In the genomic region with DNA sequence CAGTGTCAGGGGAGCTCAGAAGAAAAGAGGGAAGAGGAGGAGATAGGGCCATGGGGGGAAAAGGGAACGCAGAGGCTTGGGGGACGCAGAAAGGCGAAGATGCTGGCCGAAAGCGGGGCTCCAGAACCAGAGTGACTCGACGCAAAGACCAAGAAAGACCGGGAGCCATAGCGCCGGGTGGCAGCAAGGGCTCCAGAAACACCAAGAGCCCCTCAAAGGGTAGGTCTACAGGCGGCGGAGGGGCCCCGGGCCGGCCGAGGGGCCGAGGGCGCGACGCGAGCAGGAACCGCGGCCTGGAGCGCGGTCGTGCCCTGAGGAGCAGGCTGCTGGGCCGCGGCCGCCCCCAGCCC, we compare ENCODE assay signal across 8 mouse cellular contexts. TPM values are rescaled to one million over a fixed set of nuclear protein-coding genes. Genes with fewer than 3 reads are reported as not detected.
DNase-seq lines count a peak whose midpoint lies in the region; ATAC-seq and TF ChIP-seq lines count a peak whose summit lies in the region.

No protein-coding gene starts in this region.

- 0% methylated on average over 14 of the region's 28 CpGs for WGBS in lung, embryonic 15.5 days
- WGBS in limb, embryonic 14.5 days: 0% methylated on average over 9 of the region's 28 CpGs
- WGBS in small intestine, adult 2 months: 2% methylated on average over 28 of the region's 28 CpGs

- H3K4me3 ChIP-seq in lung, embryonic 15.5 days: peak overlapping the region; percentile 90
- H3K4me3 ChIP-seq in embryonic fibroblast, embryonic 13.5 days (ENCODE audit: insufficient read depth, low read length): peak overlapping the region; percentile 100
- H3K4me3 ChIP-seq in limb, embryonic 14.5 days (replicated peaks; ENCODE audit: low read length): peak overlapping the region; percentile 99
- H3K4me3 ChIP-seq in small intestine, adult 2 months (ENCODE audit: low read depth, low read length): peak overlapping the region; percentile 99

- H3K36me3 ChIP-seq in lung, embryonic 15.5 days: peaks cover 28% of the 10 kb centered on the region
- H3K36me3 ChIP-seq in limb, embryonic 14.5 days (ENCODE audit: control insufficient read depth, insufficient read depth, low read length): peaks cover 36% of the 10 kb centered on the region
- peaks cover 30% of the 10 kb centered on the region for H3K36me3 ChIP-seq in small intestine, adult 2 months (ENCODE audit: control insufficient read depth, insufficient read depth, low read length)

- no peak for TF ChIP-seq CTCF in embryonic fibroblast, embryonic 13.5 days (IDR thresholded peaks at IDR 0.05; ENCODE audit: borderline replicate concordance, insufficient read depth, low read length)
- TF ChIP-seq CTCF in small intestine, adult 2 months (IDR thresholded peaks at IDR 0.05; ENCODE audit: extremely low read depth, insufficient read length, insufficient replicate concordance, low read depth, low read length): no peak

- no peak for ATAC-seq in lung, embryonic 15.5 days (ENCODE audit: borderline replicate concordance, extremely low read depth, low FRiP score, low TSS enrichment)
- ATAC-seq in limb, embryonic 14.5 days (ENCODE audit: low FRiP score, low read depth): no peak

- TF ChIP-seq POLR2A in embryonic fibroblast, embryonic 13.5 days (IDR thresholded peaks at IDR 0.05; ENCODE audit: low read depth, low read length): no peak
- TF ChIP-seq POLR2A in limb, embryonic 14.5 days (IDR thresholded peaks at IDR 0.05; ENCODE audit: borderline replicate concordance, extremely low read depth, insufficient read depth, insufficient read length): no peak
- no peak for TF ChIP-seq POLR2A in small intestine, adult 2 months (IDR thresholded peaks at IDR 0.05; ENCODE audit: low read depth, low read length)

- H3K9me3 ChIP-seq in lung, embryonic 15.5 days: no peaks in the 10 kb centered on the region
- no peaks in the 10 kb centered on the region for H3K9me3 ChIP-seq in limb, embryonic 14.5 days (ENCODE audit: control insufficient read depth, low read length)

- peaks cover 29% of the 10 kb centered on the region for H3K4me1 ChIP-seq in lung, embryonic 15.5 days
- H3K4me1 ChIP-seq in embryonic fibroblast, embryonic 13.5 days (ENCODE audit: control insufficient read depth, insufficient read depth, low read length): no peaks in the 10 kb centered on the region
- H3K4me1 ChIP-seq in limb, embryonic 14.5 days (ENCODE audit: control insufficient read depth, insufficient read depth, low read length): peaks cover 14% of the 10 kb centered on the region
- peaks cover 10% of the 10 kb centered on the region; the same call in 1 of the 2 replicates for H3K4me1 ChIP-seq in small intestine, adult 2 months (ENCODE audit: control insufficient read depth, insufficient read depth, insufficient read length, low read length)

- peak overlapping the region; percentile 89 for H3K4me2 ChIP-seq in lung, embryonic 15.5 days
- H3K4me2 ChIP-seq in limb, embryonic 14.5 days (replicated peaks; ENCODE audit: low read depth, low read length, severe bottlenecking): peak overlapping the region; percentile 85

- no peak for DNase-seq in lung, postnatal 14 days
- DNase-seq in limb, embryonic 14.5 days (ENCODE audit: low spot score): no peak
- DNase-seq in layer of hippocampus, postnatal 10 days (ENCODE audit: low spot score in 2 of 2): no peak
- no peak for DNase-seq in ovary, postnatal 10 days (ENCODE audit: low spot score)
- DNase-seq in adrenal gland, postnatal 25 days: no peak

- H3K27ac ChIP-seq in lung, embryonic 15.5 days: peak overlapping the region; percentile 94
- peak overlapping the region; percentile 51 for H3K27ac ChIP-seq in embryonic fibroblast, embryonic 13.5 days (ENCODE audit: insufficient read depth, low read length)
- peak overlapping the region; percentile 93 for H3K27ac ChIP-seq in limb, embryonic 14.5 days (replicated peaks; ENCODE audit: low read depth, low read length)
- peak overlapping the region; percentile 80 for H3K27ac ChIP-seq in small intestine, adult 2 months (ENCODE audit: insufficient read depth, low read depth, low read length)

- peak overlapping the region; percentile 97 for H3K9ac ChIP-seq in lung, embryonic 15.5 days
- H3K9ac ChIP-seq in limb, embryonic 14.5 days (ENCODE audit: low read depth, low read length, severe bottlenecking): peak overlapping the region; percentile 99

- H3K27me3 ChIP-seq in lung, embryonic 15.5 days: no peaks in the 10 kb centered on the region
- H3K27me3 ChIP-seq in limb, embryonic 14.5 days (ENCODE audit: control insufficient read depth, insufficient read depth, low read length): no peaks in the 10 kb centered on the region
- H3K27me3 ChIP-seq in small intestine, adult 2 months (ENCODE audit: control insufficient read depth, insufficient read depth, low read length): no peaks in the 10 kb centered on the region

RNA-seq across cellular contexts. Expression of gene Prrc2a, which starts 0.5 kb away (rescaled TPM):
- polyA plus RNA-seq in lung, embryonic 15.5 days (2015; fragmentation: Nextera tagmentation; extraction: Ambion mirVana): 169 and 179 TPM in 2 replicates
- polyA plus RNA-seq in embryonic fibroblast, embryonic 13.5 days (2011; ENCODE audit: insufficient read length, low read depth, missing spikeins): 174 and 183 TPM in 2 replicates
- polyA plus RNA-seq in limb, embryonic 14.5 days (2012; rRNA removed): 404 and 512 TPM in 2 replicates
- 192 and 196 TPM in 2 replicates for polyA plus RNA-seq in limb, embryonic 14.5 days (2014; fragmentation: Nextera tagmentation; extraction: Ambion mirVana)
- polyA plus RNA-seq in small intestine, adult 2 months (2012; rRNA removed): 177 and 352 TPM in 2 replicates
- 100 to 1,000 TPM; 284 to 322 TPM for total RNA-seq in layer of hippocampus, postnatal 10 days (2021)
- total RNA-seq in adrenal gland, postnatal 25 days (2021): 268 and 310 TPM in 2 replicates

RNA-seq across cellular contexts. Expression of gene Aif1, which starts 11.7 kb away (rescaled TPM):
- 6.9 and 9.0 TPM in 2 replicates for polyA plus RNA-seq in lung, embryonic 15.5 days (2015; fragmentation: Nextera tagmentation; extraction: Ambion mirVana)
- polyA plus RNA-seq in embryonic fibroblast, embryonic 13.5 days (2011; ENCODE audit: insufficient read length, low read depth, missing spikeins): not detected in 2 replicates
- polyA plus RNA-seq in limb, embryonic 14.5 days (2012; rRNA removed): 4.0 and 4.8 TPM in 2 replicates
- 13.1 and 15.7 TPM in 2 replicates for polyA plus RNA-seq in limb, embryonic 14.5 days (2014; fragmentation: Nextera tagmentation; extraction: Ambion mirVana)
- 0.36 and 1.6 TPM in 2 replicates for polyA plus RNA-seq in small intestine, adult 2 months (2012; rRNA removed)
- 10 to 100 TPM; 10.3 to 10.5 TPM for total RNA-seq in layer of hippocampus, postnatal 10 days (2021)
- total RNA-seq in adrenal gland, postnatal 25 days (2021): 2.3 and 3.0 TPM in 2 replicates

RNA-seq across cellular contexts. Expression of gene Lst1, which starts 24.0 kb away (rescaled TPM):
- polyA plus RNA-seq in lung, embryonic 15.5 days (2015; fragmentation: Nextera tagmentation; extraction: Ambion mirVana): 12.1 and 13.0 TPM in 2 replicates
- 2.5 and 3.5 TPM in 2 replicates for polyA plus RNA-seq in embryonic fibroblast, embryonic 13.5 days (2011; ENCODE audit: insufficient read length, low read depth, missing spikeins)
- polyA plus RNA-seq in limb, embryonic 14.5 days (2012; rRNA removed): 21.8 and 24.4 TPM in 2 replicates
- polyA plus RNA-seq in limb, embryonic 14.5 days (2014; fragmentation: Nextera tagmentation; extraction: Ambion mirVana): 23.2 and 29.2 TPM in 2 replicates
- 11.5 and 18.8 TPM in 2 replicates for polyA plus RNA-seq in small intestine, adult 2 months (2012; rRNA removed)
- 10 to 100 TPM; 15.6 to 17.2 TPM for total RNA-seq in layer of hippocampus, postnatal 10 days (2021)
- 5.2 TPM in 1 of 2 replicates, not detected in the other for total RNA-seq in adrenal gland, postnatal 25 days (2021)

RNA-seq across cellular contexts. Expression of gene Bag6, which starts 29.2 kb away (rescaled TPM):
- 48.6 and 51.2 TPM in 2 replicates for polyA plus RNA-seq in lung, embryonic 15.5 days (2015; fragmentation: Nextera tagmentation; extraction: Ambion mirVana)
- polyA plus RNA-seq in embryonic fibroblast, embryonic 13.5 days (2011; ENCODE audit: insufficient read length, low read depth, missing spikeins): 193 and 196 TPM in 2 replicates
- 265 and 361 TPM in 2 replicates for polyA plus RNA-seq in limb, embryonic 14.5 days (2012; rRNA removed)
- 76.2 and 82.8 TPM in 2 replicates for polyA plus RNA-seq in limb, embryonic 14.5 days (2014; fragmentation: Nextera tagmentation; extraction: Ambion mirVana)
- 93.6 and 184 TPM in 2 replicates for polyA plus RNA-seq in small intestine, adult 2 months (2012; rRNA removed)
- total RNA-seq in layer of hippocampus, postnatal 10 days (2021): 100 to 1,000 TPM; 284 to 308 TPM
- total RNA-seq in adrenal gland, postnatal 25 days (2021): 403 and 461 TPM in 2 replicates

RNA-seq across cellular contexts. Expression of gene Ltb, which starts 30.0 kb away (rescaled TPM):
- 0.65 and 2.2 TPM in 2 replicates for polyA plus RNA-seq in lung, embryonic 15.5 days (2015; fragmentation: Nextera tagmentation; extraction: Ambion mirVana)
- not detected in 2 replicates for polyA plus RNA-seq in embryonic fibroblast, embryonic 13.5 days (2011; ENCODE audit: insufficient read length, low read depth, missing spikeins)
- 1.7 and 3.0 TPM in 2 replicates for polyA plus RNA-seq in limb, embryonic 14.5 days (2012; rRNA removed)
- polyA plus RNA-seq in limb, embryonic 14.5 days (2014; fragmentation: Nextera tagmentation; extraction: Ambion mirVana): 1.1 and 1.4 TPM in 2 replicates
- 26.2 and 32.9 TPM in 2 replicates for polyA plus RNA-seq in small intestine, adult 2 months (2012; rRNA removed)
- 1 to 10 TPM in 1 of 2 experiments, under 1 TPM in 1; 0.74 to 1.2 TPM for total RNA-seq in layer of hippocampus, postnatal 10 days (2021)
- total RNA-seq in adrenal gland, postnatal 25 days (2021): 2.8 and 8.5 TPM in 2 replicates
